Comparison of ENCODE assay signal across 8 mouse cellular contexts in genomic region chr2:24962304-24963000, GRCm38 (mm10). TPM values are rescaled to one million over a fixed set of nuclear protein-coding genes. Genes with fewer than 3 reads are reported as not detected.
A peak's percentile ranks its signal among the peaks of the same experiment; 100 is the strongest.
DNase-seq lines count a peak whose midpoint lies in the region; ATAC-seq and TF ChIP-seq lines count a peak whose summit lies in the region.

Dph7 (plus strand) TSS chr2:24962400.

- POLR2A ChIA-PET in Patski (lab: Charles Lee), result interaction anchor here (0.8 to 1.4 kb wide), 3 partner anchors 8 to 22 kb away, joined by 3 to 7 read pairs (median 3); no protein-coding TSS in a partner anchor

- CTCF ChIA-PET in Patski (lab: Charles Lee), result interaction anchor here (0.8 to 3.2 kb wide), 8 partner anchors 9 to 94 kb away, joined by 3 to 24 read pairs (median 5); partner anchors contain the start of genes Arrdc1 and Ehmt1

- ATAC-seq in Patski, result peak; percentile 83
- ATAC-seq in hindbrain, embryonic 14.5 days (ENCODE audit: low FRiP score), result peak; percentile 90

- DNase-seq in Patski (ENCODE audit: low read depth, low spot score), result peak; percentile 35
- DNase-seq in cerebellum, postnatal 14 days, result peak; percentile 92 to 96
- DNase-seq in frontal cortex, postnatal 25 days (ENCODE audit: low spot score in 2 of 2), result peak; percentile 79 to 88
- DNase-seq in hindbrain, embryonic 14.5 days (ENCODE audit: low spot score), result peak; percentile 92
- peak; percentile 79 for DNase-seq in left cerebral cortex, adult 11 months (ENCODE audit: low spot score)
- peak; percentile 85 to 90 for DNase-seq in lung, postnatal 4 days
- peak; percentile 78 for DNase-seq in retina, postnatal 7 days (ENCODE audit: low read depth, low spot score)
- DNase-seq in urinary bladder, adult 2 months (ENCODE audit: low spot score), result peak; percentile 74

- peak; percentile 95 for TF ChIP-seq CTCF in Patski (IDR thresholded peaks at IDR 0.05)

- peak within 1 kb of the TSS; percentile 82 for H3K9ac ChIP-seq in hindbrain, embryonic 14.5 days

- in situ Hi-C loops in Patski (cut with MboI; ENCODE audit: low pct_unique_long_range_greater_than_20kb), result no loop called here

- H3K4me2 ChIP-seq in hindbrain, embryonic 14.5 days (replicated peaks), result peak within 1 kb of the TSS; percentile 55

- H3K4me3 ChIP-seq in hindbrain, embryonic 14.5 days (replicated peaks; ENCODE audit: low read length), result peak within 1 kb of the TSS; percentile 63

- peaks cover 9% of the 10 kb centered on the region for H3K4me1 ChIP-seq in hindbrain, embryonic 14.5 days (replicated peaks; ENCODE audit: control insufficient read depth, insufficient read depth, low read length)

- 0 out of 2 replicates have a peak within 1 kb of the TSS, but pooled peaks have one; percentile 58 for H3K27ac ChIP-seq in hindbrain, embryonic 14.5 days

- no peaks in the 10 kb centered on the region for H3K9me3 ChIP-seq in hindbrain, embryonic 14.5 days (ENCODE audit: control insufficient read depth, low read length)

- 2% methylated on average over 28 of the region's 28 CpGs for WGBS in hindbrain, embryonic 14.5 days

- H3K27me3 ChIP-seq in Patski, result no peaks in the 10 kb centered on the region
- H3K27me3 ChIP-seq in hindbrain, embryonic 14.5 days (ENCODE audit: control insufficient read depth, insufficient read depth, low read length), result no peaks in the 10 kb centered on the region

- H3K36me3 ChIP-seq in hindbrain, embryonic 14.5 days (replicated peaks; ENCODE audit: control insufficient read depth, insufficient read depth), result peaks cover 68% of the 10 kb centered on the region

RNA-seq across cellular contexts. Expression of gene Dph7, which starts in this region (rescaled TPM):
- polyA plus RNA-seq in Patski (2021), result 22.1 TPM
- polyA plus RNA-seq in hindbrain, embryonic 14.5 days (2014; fragmentation: Nextera tagmentation; extraction: Ambion mirVana), result 32.6 and 32.8 TPM in 2 replicates
- 20.3 and 22.1 TPM in 2 replicates for polyA plus RNA-seq in urinary bladder, adult 2 months (2012; rRNA removed)

Comparison
In these comparisons a context has a peak if more than half of its experiments do, and no peak if none do; other contexts are left out.
1. Peak in every context shown above with its lines: DNase-seq, ATAC-seq, H3K4me3 ChIP-seq and H3K27ac ChIP-seq.
2. DNase-seq: peak in every context shown above with its lines; median percentile 94 in cerebellum, postnatal 14 days; 92 in hindbrain, embryonic 14.5 days; 88 in lung, postnatal 4 days; 84 in frontal cortex, postnatal 25 days; 79 in left cerebral cortex, adult 11 months; 78 in retina, postnatal 7 days; 74 in urinary bladder, adult 2 months; 35 in Patski.